Mouse (Mus musculus) adipocyte (in vitro differentiated cells): Measurements from ENCODE around the gene Ccdc71l.

Experiments
- DNase-seq: peaks from one replicate; pipeline ENCODE4 v3.0.0-alpha.2; 2016; ENCODE audit warnings: low spot score

Gene Ccdc71l

GRCm38 (mm10) chr12:32378528-32379295 is at the start of gene Ccdc71l:
Ccdc71l (plus strand) TSS chr12:32378704.
- DNase-seq, result peak; percentile 92

GRCm38 (mm10) chr12:32339078-32339477 is 39.4 kb upstream of the Ccdc71l start:
- no peak for DNase-seq

DNA sequence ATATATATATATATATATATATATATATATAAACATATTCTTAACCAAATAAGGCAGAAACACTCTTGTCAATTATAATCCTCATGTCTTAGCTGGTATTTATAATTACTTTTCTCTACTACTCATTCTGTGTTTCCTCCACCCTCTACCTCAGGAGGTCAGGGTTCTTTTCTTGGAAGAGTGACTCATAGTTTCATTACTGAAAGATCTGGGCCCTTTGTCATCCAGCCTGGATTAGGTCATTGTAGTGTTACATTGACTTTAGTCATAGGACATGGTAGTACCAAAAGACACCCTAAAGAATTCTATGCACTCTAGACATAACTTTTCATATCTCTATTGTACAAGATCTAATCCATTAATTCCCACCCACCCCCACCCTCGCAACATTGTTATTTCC is 35.0 kb upstream of the Ccdc71l start:
- peak; percentile 16 for DNase-seq

DNA sequence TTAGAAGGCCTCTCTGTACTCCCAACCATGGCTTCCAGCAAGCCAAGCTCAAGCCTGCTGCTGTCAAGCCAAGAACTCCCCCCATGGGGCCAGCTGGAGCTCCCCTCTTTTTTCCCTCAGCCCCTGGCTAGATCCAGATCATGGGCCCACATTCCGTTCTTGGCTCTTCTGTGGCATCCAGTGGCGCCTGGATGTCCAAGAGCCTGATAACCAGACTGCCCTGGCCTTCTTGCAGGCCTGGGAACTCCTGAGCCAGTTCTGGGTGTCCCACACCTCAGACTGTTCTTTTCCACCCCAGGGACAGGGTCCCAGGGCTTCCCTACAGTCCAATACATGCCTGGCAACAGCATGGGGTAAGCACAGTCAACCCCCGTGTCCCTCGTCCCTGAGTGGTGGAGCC is 32.4 kb upstream of the Ccdc71l start:
- DNase-seq, result no peak

GRCm38 (mm10) chr12:32348493-32348892 is 30.0 kb upstream of the Ccdc71l start:
- DNase-seq, result peak; percentile 70

DNA sequence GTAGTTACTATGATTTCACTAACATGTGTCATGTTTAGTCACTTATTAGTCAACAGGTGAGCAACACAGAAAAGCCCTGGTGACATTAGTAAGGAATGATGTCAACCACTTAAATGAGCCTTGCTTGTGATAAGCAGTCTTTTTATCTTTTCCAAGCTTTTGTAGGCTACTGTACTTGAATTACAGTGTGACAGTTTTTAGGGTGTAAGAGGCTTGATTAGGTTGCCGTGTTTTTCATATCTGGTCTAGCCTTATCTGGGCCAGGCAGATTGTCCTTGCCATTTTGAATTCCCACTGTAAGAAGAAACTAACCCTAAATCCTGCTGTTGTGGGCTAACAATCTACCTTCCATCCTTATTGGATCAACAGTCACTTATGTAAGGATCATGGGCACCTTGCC is 26.6 kb upstream of the Ccdc71l start:
- no peak for DNase-seq

- DNase-seq, result peak; percentile 82
Observed at GRCm38 (mm10) chr12:32379296-32379725, 807 bp downstream of the Ccdc71l start.

- no peak for DNase-seq
Observed at GRCm38 (mm10) chr12:32379731-32380130, 1.2 kb downstream of the Ccdc71l start.

DNA sequence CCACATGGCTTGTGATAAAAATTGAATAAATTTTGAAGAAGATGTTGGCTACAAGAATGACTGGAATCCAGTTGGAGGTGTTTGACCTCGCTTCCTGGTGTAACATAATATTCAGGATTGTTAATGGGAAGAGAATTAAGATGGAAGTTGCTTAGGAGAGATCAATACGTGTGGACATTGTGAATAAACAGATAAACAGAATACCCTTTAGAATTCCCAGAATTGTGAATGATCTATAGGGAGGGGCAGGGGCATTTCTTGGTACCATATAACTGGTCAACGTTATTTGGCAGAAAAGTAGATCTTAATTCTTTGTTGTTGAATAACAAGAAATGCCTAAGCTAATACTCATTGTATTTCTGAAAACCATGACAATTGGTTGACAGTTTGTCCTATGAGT is 2.0 kb downstream of the Ccdc71l start:
- no peak for DNase-seq

- no peak for DNase-seq
Observed at GRCm38 (mm10) chr12:32381011-32381410, 2.5 kb downstream of the Ccdc71l start.

DNA sequence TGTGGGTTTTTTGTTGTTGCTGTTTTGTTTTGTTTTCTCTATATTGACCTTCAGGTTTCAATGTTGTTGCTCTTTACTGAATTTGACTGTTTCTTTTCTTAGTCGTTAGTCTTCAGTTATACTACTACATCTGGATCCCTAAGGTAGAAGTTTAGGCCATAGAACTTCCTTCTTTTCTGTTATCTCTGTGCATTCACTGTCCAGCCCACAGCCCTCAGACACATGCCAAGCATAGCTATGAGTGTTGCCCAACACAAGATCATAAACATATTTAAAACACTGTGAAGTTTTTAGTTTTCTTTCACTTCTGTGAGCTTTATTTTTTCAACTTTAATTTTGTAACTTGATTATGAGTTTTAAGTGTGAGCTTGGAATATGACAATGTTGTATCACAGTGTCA is 41.0 kb downstream of the Ccdc71l start:
- DNase-seq, result no peak

- no peak for DNase-seq
Observed at GRCm38 (mm10) chr12:32427832-32428231, 49.3 kb downstream of the Ccdc71l start.

DNA sequence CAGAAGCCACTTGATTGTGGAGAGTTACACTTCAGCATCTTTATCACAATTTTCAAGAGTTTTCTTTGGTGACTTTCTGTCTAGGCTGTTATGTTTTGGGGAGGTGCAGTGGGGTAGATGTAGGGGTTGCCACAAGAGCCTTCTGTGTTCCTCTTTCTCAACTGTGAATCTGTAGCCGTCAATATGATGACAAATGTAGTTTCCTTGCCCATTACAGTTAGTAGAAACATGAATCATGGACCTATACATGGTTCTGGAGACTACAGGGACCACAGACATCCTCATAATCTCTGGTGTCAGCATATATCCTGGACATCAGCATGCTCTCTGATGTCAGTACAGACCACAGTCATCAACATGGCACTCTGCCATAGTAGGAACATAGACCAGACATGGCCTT is 52.5 kb downstream of the Ccdc71l start:
- DNase-seq, result no peak
